Mouse (Mus musculus): Measurements from ENCODE around the gene Unc5cl. TPM values are rescaled to one million over a fixed set of nuclear protein-coding genes. Genes with fewer than 3 reads are reported as not detected.

The Unc5cl gene
- total RNA-seq, 2 experiments from 2014 or later: not detected

DNA sequence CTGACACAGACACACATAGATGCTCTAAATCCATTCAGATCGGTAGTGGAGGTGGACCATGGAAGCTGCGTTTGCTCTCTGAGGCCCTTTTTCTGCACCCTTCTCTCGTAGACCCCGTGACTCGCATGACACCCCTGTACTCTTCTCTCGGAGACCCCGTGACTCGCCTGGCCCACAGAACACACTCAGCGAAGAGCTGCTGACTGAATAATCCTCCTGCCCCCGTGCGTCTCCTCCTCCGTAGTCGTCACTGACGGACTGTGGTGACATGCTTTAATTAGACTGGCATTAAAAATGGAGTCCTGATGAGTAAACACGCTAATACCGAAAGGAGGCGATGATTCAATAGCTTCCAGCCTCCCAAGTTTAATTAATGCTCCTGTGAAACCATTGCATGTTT lies 84.6 kb downstream of the Unc5cl start:
- DNase-seq: no peak

GRCm38 (mm10) chr17:48542733-48543132 lies 88.0 kb downstream of the Unc5cl start:
- DNase-seq: no peak

- no peak for DNase-seq
Measured at GRCm38 (mm10) chr17:48543301-48543765, 88.6 kb downstream of the Unc5cl start.

DNA sequence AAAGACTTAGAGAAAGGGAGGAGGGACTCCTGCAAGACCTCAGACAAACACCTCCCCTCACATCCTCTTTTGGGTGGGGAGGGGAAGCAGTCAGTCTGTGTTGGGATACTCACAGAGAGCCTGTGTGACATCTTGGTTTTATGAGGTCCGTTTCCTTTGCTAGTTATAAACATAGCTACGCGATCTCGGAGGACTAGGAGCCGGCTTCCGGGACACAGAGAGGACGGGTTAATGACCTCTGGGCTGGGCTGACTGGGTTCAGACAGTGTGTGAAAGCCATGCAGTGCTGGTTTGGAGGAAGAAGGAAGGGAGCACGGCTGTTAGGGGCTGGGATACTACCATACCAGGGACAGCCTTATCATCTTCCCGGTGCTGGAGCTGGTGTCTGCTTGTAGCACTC lies 90.0 kb downstream of the Unc5cl start:
- DNase-seq: no peak

GRCm38 (mm10) chr17:48545223-48545943 lies 90.7 kb downstream of the Unc5cl start:
- DNase-seq: no peak

DNA sequence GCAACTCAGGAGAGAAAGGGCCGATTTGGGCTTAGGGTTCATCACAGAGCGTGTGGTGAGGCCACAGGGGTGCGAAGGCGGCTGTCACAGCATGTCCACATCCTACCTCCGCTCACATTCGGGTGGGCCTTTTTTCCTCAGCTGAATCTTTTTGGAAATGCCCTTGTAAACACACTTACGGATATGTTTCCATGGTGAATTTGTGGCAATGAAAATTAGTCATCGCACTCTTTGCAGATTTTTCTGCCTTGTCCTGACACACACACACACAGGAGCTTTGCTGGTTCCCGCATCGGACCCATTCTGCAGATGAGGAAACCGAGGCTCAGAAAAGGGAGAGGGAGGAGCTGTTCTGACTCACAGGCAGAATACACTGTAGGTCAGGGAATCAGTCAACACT lies 91.3 kb downstream of the Unc5cl start:
- no peak for DNase-seq

DNA sequence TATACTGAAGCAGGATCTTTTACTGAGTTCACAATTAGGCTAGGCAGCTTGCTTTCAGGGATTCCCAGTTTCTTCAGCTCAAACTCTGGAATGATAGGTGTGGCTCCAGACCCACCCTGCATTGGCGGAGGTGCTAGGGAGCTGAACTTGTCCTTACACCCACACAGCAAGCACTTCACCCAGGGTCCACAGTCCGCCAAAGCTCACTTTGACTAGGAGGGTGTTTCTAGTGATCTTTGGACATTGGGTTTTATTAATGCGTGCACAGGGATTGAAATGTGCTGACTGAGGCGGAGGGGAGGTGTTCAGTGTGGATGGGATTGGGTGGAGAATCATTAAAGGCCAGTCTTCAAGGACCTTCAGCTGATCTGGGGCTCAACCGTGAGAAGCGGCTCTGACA lies 93.0 kb downstream of the Unc5cl start:
- no peak for DNase-seq

DNA sequence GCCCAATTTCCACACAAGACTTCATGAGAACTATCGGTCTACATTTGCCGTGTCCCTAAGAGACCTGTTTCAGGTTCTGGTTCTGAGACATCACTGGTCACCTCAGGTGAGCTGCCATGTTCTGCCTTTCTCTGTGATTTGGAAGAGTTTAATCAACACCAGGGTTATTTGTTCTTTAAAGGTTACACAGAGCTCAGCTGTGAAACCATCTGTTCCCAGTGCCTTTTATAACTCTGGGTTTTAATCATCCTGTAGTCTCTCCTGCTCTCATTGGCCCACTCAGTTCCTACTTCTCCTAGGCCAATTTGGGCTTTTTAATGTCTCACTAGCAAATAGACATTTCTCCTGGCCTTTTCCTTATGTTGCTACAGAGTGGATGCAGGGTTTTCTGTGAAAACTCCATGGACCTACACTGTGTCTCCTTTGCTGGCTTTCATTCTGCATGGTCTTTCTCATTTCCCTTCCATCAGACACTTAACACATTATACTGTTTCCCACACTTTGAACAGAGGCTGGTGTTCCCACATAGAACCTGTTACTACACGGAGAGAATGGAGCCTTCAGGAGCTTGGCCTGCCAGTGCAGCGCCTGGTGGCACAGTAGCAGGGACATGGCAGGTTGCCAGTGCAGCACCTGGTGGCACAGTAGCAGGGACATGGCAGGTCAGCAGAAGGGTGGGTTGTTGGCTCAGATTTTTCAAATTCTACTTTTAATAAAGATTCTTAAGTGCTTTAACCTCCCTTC lies 97.3 kb downstream of the Unc5cl start:
- no peak for DNase-seq

GRCm38 (mm10) chr17:48552532-48552915 lies 97.8 kb downstream of the Unc5cl start:
- no peak for DNase-seq

GRCm38 (mm10) chr17:48556223-48556962 lies 101.7 kb downstream of the Unc5cl start:
- DNase-seq: no peak

DNA sequence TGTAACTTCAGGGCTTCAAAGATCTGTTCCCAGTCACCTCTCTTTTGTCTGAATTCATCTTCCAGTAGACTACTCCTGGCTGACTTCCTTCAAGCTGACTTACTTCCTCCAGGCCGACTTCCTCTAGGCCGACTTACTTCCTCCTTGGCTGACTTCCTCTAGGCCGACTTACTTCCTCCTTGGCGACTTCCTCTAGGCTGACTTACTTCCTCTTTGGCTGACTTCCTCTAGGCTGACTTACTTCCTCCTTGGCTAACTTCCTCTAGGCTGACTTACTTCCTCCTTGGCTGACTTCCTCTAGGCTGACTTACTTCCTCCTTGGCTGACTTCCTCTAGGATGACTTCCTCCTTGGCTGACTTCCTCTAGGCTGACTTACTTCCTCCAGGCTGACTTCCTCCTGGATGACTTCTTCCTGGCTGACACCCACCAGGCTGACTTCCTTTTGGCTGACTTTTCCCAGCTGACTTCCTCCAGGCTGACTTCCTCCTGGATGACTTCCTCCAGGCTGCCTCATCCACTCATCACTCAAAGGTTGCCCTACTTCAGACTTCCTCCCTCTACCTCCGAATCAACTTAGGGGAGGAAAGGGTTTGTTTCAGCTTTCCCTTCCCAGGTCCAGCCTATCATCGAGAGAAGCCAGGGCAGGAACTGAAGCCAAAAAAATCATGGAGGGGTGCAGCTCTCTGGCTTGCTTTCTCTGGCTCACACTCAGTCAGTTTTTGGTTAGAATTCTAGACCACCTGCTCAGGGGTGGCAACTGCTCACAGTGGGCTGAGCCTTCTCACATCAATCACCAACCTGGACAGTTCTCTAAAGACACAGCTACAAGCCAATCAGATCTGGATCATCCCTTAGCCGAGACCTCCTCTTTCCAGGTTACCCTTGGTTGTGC lies 103.4 kb downstream of the Unc5cl start:
- no peak for DNase-seq

DNA sequence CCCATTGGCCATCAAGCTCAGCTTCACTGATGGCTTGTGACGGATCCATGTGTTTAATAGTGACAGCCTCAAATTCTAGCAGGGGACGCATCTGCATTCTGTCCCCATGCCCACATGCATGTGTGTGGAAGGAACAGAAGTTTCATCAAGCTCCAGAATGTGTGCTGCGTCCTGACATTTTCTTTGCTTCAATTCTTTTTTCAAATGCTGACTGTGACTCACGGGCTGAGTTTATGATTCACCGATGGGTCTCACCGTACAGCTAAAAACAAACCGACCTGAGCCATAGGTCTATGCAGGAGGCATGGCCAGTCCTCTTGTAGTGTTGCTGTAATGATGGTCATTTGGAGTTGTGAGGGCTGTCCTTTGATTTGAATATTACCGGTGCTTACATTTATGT lies 110.2 kb downstream of the Unc5cl start:
- no peak for DNase-seq

DNA sequence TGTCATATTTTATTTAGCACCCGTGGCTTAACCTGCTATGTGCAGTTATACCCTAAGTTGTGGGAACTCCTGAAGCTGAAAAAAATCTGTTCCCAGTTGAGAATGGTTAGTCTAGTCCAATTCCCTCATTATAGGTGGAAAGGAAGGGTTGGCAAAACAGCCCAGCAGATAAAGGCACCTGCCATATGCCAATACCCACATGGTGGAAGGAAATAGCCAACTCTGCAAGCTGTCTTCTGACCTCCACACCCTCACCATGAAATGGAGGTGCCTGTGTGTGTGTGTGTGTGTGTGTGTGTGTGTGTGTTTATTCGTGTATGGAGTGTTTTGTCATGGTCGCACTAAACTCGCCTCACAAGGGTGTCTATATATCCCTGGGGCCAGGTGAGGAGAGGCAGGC lies 115.0 kb downstream of the Unc5cl start:
- DNase-seq: no peak

DNA sequence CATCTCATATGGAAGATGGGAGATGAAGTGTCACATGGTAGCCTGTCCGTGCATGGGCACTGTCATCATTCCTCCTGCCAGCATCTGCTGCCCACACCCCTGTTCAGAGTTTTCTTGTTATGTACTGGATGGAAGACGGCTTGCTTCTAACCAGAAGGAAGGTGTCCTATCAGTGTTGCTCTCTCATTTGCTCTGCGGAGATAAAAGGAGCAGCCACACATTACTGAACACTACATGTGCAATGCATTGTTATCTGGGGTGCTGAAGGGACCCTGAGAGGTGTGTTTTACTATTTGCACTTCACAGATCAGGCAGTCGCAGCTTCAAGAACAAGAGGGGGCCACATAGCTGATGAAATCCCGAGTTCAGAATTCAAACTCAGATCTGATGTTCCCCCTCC lies 126.5 kb downstream of the Unc5cl start:
- DNase-seq: no peak

DNA sequence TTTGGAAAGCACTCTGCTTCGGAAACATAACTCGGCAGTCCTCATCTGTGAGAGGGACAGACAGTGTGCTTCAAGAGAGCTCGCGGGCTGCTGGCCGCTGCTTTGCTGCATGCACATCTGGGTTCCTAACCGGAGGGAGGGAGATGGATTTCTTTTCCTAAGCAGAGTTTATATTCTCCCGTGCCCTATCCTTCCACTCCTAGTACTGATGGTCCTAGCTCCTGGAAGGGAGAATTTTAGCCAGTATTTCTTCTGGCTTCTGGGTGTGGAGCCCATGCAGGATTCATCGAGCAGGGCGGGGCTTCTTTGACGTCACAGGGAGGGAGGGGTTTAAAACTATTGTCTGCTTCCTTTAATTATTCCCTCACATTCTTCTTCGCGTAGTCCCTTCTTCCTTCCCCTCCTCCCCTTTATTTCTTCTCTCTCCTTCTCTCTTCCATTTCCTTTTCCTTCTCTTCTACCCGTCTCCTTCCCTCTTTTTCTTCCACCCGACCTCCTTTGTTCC lies 127.8 kb downstream of the Unc5cl start:
- DNase-seq: no peak

DNA sequence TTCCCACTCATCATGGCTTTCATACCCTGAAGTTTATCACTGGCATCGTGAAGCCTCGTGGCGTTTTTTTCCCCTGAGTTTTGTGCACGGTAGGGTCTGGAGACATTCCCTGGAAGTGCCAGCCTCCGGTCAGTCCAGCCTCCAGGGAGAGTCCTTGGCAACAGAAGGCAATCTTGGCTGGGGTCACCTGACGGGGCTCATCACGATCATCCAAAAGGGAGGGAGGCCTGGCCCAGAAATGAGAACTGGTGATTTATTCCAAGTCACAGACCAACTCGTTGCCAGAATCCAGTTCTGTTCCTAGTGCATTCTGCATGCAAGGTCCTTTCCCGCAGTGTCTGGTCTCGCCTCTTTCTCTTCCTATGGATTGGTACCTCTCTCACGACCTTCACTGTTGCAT lies 128.7 kb downstream of the Unc5cl start:
- no peak for DNase-seq

GRCm38 (mm10) chr17:48585902-48586359 lies 131.2 kb downstream of the Unc5cl start:
- DNase-seq: no peak

DNA sequence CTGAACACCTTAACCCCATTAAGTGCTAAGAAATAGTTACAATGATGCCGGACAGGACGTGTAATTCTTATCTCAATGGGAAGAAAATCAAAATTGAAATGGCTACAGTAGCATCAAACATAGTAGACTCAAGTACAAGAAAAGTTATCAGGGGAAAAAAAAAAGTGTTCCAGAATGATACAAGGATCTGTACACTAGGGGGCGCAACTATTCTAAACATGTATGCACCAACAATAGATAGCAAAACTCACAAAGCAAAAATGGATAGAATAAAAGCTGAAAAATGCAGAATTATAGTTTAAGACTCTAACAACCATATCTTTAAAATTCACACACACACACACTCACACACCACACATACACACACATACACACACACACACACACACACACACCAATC lies 134.0 kb downstream of the Unc5cl start:
- no peak for DNase-seq

All from gastrocnemius, postnatal 10 days (tissue).